Mouse (Mus musculus) lung, postnatal 0 days (tissue): ENCODE data around the gene Hist1h1e.
"Not testable (repeated sequence)": the region's sequence is repeated elsewhere in the genome, so short reads cannot be mapped to it uniquely, and the experiment has no call there.

Source experiments
- CTCF ChIP-seq: IDR thresholded peaks from 2 replicates; pipeline ENCODE4 v1.5.1; 2016; ENCODE audit warnings: antibody characterized with exemption, mild to moderate bottlenecking
- EP300 ChIP-seq: IDR thresholded peaks from 2 replicates; pipeline ENCODE4 v1.6.1; 2016; ENCODE audit warnings: antibody characterized with exemption, mild to moderate bottlenecking, control low read depth

DNA sequence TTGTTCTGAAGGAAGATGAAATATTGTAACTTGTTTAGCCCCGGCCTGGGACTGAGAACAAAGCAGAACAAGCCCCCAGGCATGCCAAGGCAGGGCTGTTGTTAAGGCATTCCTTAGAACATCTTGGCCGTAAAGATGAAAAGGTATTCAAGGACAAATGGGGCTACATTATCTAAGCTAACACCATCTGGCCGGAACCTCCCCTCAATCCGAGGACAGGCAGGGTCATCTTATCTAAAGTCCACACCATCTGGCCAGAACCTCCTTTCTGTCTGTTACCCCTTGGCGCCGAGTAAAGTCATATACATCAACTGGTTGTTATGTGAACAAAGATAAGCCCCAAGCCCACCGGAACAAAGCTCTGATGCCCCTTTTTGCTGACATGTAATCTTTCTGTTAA lies 30.5 kb downstream of the Hist1h1e start:
- TF ChIP-seq CTCF, EP300: not testable (repeated sequence)
